Mouse (Mus musculus) fibroblast of lung, adult 2 months (primary cell): Measurements from ENCODE around the gene Serpinb1b.

Experiments
- DNase-seq: peaks from one replicate; pipeline ENCODE4 v3.0.0-alpha.2; 2011; ENCODE audit warnings: low read depth

Gene Serpinb1b

DNA sequence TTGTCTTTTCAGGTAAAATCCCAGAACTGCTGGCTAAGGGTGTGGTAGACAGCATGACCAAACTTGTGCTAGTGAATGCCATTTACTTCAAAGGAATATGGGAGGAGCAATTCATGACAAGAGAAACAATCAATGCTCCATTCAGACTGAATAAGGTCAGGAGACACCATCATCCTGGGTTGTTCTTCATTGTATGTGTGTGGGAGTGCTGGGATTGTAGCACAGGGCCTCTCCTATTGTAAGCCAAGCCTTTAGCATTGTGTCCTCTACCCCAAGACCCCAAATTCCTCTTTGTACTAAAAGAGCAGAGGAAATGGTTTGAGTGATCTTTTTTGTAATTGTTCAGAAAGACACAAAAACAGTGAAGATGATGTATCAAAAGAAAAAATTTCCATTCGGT, 12.9 kb downstream of the Serpinb1b start:
- DNase-seq: no peak

GRCm38 (mm10) chr13:33095575-33095974, 17.2 kb downstream of the Serpinb1b start:
- DNase-seq: no peak

GRCm38 (mm10) chr13:33105626-33106025, 27.3 kb downstream of the Serpinb1b start:
- DNase-seq: peak; percentile 36

DNA sequence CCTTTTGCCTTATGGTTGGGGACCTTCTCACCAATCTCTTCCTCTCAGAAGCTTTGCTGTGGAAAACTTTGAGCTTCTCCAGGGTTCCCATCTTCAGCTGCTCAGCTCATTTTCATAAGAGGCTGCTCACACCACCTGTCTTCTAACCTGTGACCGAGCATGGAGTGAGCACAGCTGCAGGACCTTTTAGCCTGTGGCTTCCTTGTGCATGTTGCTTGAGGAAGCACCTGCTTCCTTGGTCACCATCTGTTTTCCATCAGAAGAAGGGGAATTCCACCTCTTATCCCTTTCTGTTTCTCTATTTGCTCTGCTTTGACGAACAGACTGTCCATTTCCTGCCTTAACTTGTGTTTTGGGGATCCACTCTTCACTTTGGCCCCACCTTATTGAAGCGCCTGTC, 34.7 kb downstream of the Serpinb1b start:
- DNase-seq: no peak

DNA sequence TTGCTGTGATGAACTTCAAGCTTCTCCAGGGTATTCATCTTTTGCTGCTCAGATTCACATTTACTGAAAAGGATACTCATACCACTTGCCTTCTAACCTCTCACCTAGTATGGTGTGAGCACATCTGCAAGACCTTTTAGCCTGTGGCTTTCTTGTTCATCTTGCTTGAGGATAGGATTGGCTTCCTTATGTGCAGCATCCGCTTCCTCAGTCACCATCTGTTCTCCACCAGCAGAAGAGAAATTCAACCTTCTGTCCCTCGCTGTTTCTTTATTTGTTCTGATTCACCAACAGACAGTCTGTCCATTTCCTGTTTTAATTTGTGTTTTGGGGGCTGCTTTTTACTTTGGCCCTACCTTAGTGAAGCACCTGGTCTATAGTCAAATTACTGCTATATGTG, 59.3 kb downstream of the Serpinb1b start:
- DNase-seq: no peak

- DNase-seq: no peak
These were observed 63.1 kb downstream of the Serpinb1b start for GRCm38 (mm10) chr13:33141435-33141834.
